Mouse (Mus musculus) stomach, embryonic 14.5 days (tissue): ENCODE results near the gene Aacs. TPM values are rescaled to one million over a fixed set of nuclear protein-coding genes. Genes with fewer than 3 reads are reported as not detected.
A peak's percentile ranks its signal among the peaks of the same experiment; 100 is the strongest.

ENCODE experiments used
- ATAC-seq: fragments of 200-750 bp; cut with Nextera tagmentation; 2 replicates; pipeline ENCODE4 v1.8.0; 2017; ENCODE audit warnings: low read depth, moderate TSS enrichment; ENCODE audit not compliant: insufficient number of reproducible peaks, insufficient read depth, low FRiP score
- H3K27ac ChIP-seq: fragments of 300-500 bp; sonication (generic); 2 replicates; pipeline ENCODE4 v1.5.1; 2014; ENCODE audit warnings: mild to moderate bottlenecking, low read length, moderate library complexity, mixed read lengths
- H3K27me3 ChIP-seq: fragments of 300-500 bp; sonication (generic); 2 replicates; pipeline ENCODE4 v1.6.1; 2014; ENCODE audit warnings: low read length, control low read depth, mixed read lengths; ENCODE audit not compliant: control insufficient read depth, insufficient read depth
- H3K36me3 ChIP-seq: fragments of 300-500 bp; sonication (generic); 2 replicates; pipeline ENCODE4 v1.6.1; 2014; ENCODE audit warnings: mild to moderate bottlenecking, control low read depth, low read length, moderate library complexity, mixed read lengths; ENCODE audit not compliant: control insufficient read depth, insufficient read depth
- H3K4me1 ChIP-seq: fragments of 300-500 bp; sonication (generic); 2 replicates; pipeline ENCODE4 v1.6.1; 2014; ENCODE audit warnings: low read length, control low read depth, mixed read lengths; ENCODE audit not compliant: control insufficient read depth, insufficient read depth
- H3K4me2 ChIP-seq: fragments of 300-500 bp; sonication (generic); replicated peaks from 2 replicates; pipeline ENCODE4 v1.6.1; 2014; ENCODE audit warnings: low read depth, low read length, control low read depth
- H3K4me3 ChIP-seq: fragments of 300-500 bp; sonication (generic); 2 replicates; pipeline ENCODE4 v1.5.1; 2014; ENCODE audit warnings: low read depth, low read length, control low read depth
- H3K9ac ChIP-seq: fragments of 300-500 bp; sonication (generic); replicated peaks from 2 replicates; pipeline ENCODE4 v1.6.1; 2014; ENCODE audit warnings: low read depth, mild to moderate bottlenecking, control low read depth, low read length, moderate library complexity, mixed read lengths
- H3K9me3 ChIP-seq: fragments of 300-500 bp; sonication (generic); 2 replicates; pipeline ENCODE4 v1.6.1; 2016; ENCODE audit warnings: low read depth, low read length, control low read depth; ENCODE audit not compliant: control insufficient read depth
- WGBS: fragments of 180-500 bp; shearing (Covaris S2); extraction: QIAGEN DNeasy Blood & Tissue Kit; methylation state at CpG from one replicate; pipeline ENCODE4 v1.1.7; 2014; 5-methylcytosine and 5-hydroxymethylcytosine counted together
- polyA plus RNA-seq: library from polyadenylated mRNA; unstranded; fragments of >200 nt; fragmentation: Nextera tagmentation; extraction: Ambion mirVana; gene quantifications from 2 replicates; pipeline ENCODE4 v1.2.1, GENCODE M21; 2014

The Aacs gene
- polyA plus RNA-seq, 1 experiment from 2014 or later: 45.6 TPM

GRCm38 (mm10) chr5:125452573-125452972 is 23.0 kb upstream of the Aacs start:
- H3K36me3 ChIP-seq: peaks cover 22% of the 10 kb centered on the region; the same call in 1 of the 2 replicates
- 85% methylated on average over 9 of the region's 9 CpGs for WGBS
- no peaks in the 10 kb centered on the region for H3K9me3 ChIP-seq
- H3K27ac ChIP-seq: no peak overlapping the region
- ATAC-seq: no peak
- no peak overlapping the region for H3K4me2 ChIP-seq
- no peak overlapping the region for H3K9ac ChIP-seq
- H3K4me1 ChIP-seq: no peaks in the 10 kb centered on the region
- H3K27me3 ChIP-seq: no peaks in the 10 kb centered on the region
- no peak overlapping the region for H3K4me3 ChIP-seq

GRCm38 (mm10) chr5:125456100-125456499 is 19.5 kb upstream of the Aacs start:
- WGBS: 92% methylated on average over 6 of the region's 6 CpGs
- H3K9me3 ChIP-seq: no peaks in the 10 kb centered on the region
- H3K36me3 ChIP-seq: peaks cover 22% of the 10 kb centered on the region; the same call in 1 of the 2 replicates
- H3K27ac ChIP-seq: no peak overlapping the region
- no peak overlapping the region for H3K4me2 ChIP-seq
- no peak overlapping the region for H3K4me3 ChIP-seq
- no peaks in the 10 kb centered on the region for H3K27me3 ChIP-seq
- no peak for ATAC-seq
- no peak overlapping the region for H3K9ac ChIP-seq
- no peaks in the 10 kb centered on the region for H3K4me1 ChIP-seq

GRCm38 (mm10) chr5:125457538-125457937 is 18.1 kb upstream of the Aacs start:
- Histone ChIP-seq H3K9me3 (no peaks in the 10 kb centered on the region), H3K27me3 (no peaks in the 10 kb centered on the region), H3K36me3 (peaks cover 19% of the 10 kb centered on the region; the same call in 1 of the 2 replicates), H3K9ac (no peak overlapping the region), H3K27ac (no peak overlapping the region), H3K4me3 (no peak overlapping the region), H3K4me1 (no peaks in the 10 kb centered on the region), H3K4me2 (no peak overlapping the region)
- WGBS: 90% methylated on average over 6 of the region's 6 CpGs
- no peak for ATAC-seq

- no peak overlapping the region for H3K9ac ChIP-seq
- H3K36me3 ChIP-seq: 0 out of 2 replicates have a peak, but pooled peaks cover 3% of the 10 kb centered on the region
- H3K27ac ChIP-seq: no peak overlapping the region
- 76% methylated on average over 3 of the region's 3 CpGs for WGBS
- no peak overlapping the region for H3K4me2 ChIP-seq
- peaks cover 4% of the 10 kb centered on the region; the same call in 1 of the 2 replicates for H3K4me1 ChIP-seq
- no peak overlapping the region for H3K4me3 ChIP-seq
- no peak for ATAC-seq
- no peaks in the 10 kb centered on the region for H3K9me3 ChIP-seq
- H3K27me3 ChIP-seq: no peaks in the 10 kb centered on the region
These were observed 15.0 kb upstream of the Aacs start for GRCm38 (mm10) chr5:125460574-125460973.

- WGBS: 51% methylated on average over 10 of the region's 10 CpGs
- Histone ChIP-seq H3K4me2 (no peak overlapping the region), H3K27ac (no peak overlapping the region), H3K9me3 (no peaks in the 10 kb centered on the region), H3K4me3 (no peak overlapping the region), H3K36me3 (no peaks in the 10 kb centered on the region), H3K9ac (no peak overlapping the region), H3K27me3 (no peaks in the 10 kb centered on the region), H3K4me1 (peaks cover 4% of the 10 kb centered on the region; the same call in 1 of the 2 replicates)
- no peak for ATAC-seq
These were observed 13.7 kb upstream of the Aacs start for GRCm38 (mm10) chr5:125461868-125462445.

GRCm38 (mm10) chr5:125465192-125465591 is 10.4 kb upstream of the Aacs start:
- Histone ChIP-seq H3K9me3 (no peaks in the 10 kb centered on the region), H3K36me3 (no peaks in the 10 kb centered on the region), H3K27ac (no peak overlapping the region), H3K27me3 (no peaks in the 10 kb centered on the region), H3K4me1 (peaks cover 4% of the 10 kb centered on the region; the same call in 1 of the 2 replicates), H3K9ac (no peak overlapping the region), H3K4me2 (peak overlapping the region; percentile 45), H3K4me3 (peak overlapping the region; percentile 34; the same call in 1 of the 2 replicates)
- WGBS: 30% methylated on average over 7 of the region's 7 CpGs
- ATAC-seq: no peak

GRCm38 (mm10) chr5:125465701-125466106 is 9.9 kb upstream of the Aacs start:
- no peaks in the 10 kb centered on the region for H3K36me3 ChIP-seq
- WGBS: under 1% methylated on average over 25 of the region's 25 CpGs
- no peaks in the 10 kb centered on the region for H3K9me3 ChIP-seq
- H3K4me2 ChIP-seq: peak overlapping the region; percentile 45
- H3K9ac ChIP-seq: no peak overlapping the region
- ATAC-seq: peak; percentile 100
- H3K27me3 ChIP-seq: no peaks in the 10 kb centered on the region
- H3K4me1 ChIP-seq: peaks cover 4% of the 10 kb centered on the region; the same call in 1 of the 2 replicates
- peak overlapping the region; percentile 34 for H3K4me3 ChIP-seq
- 0 out of 2 replicates have a peak overlapping the region, but pooled peaks have one; percentile 48 for H3K27ac ChIP-seq

GRCm38 (mm10) chr5:125466483-125466882 is 9.1 kb upstream of the Aacs start:
- ATAC-seq: no peak
- Histone ChIP-seq H3K4me1 (peaks cover 4% of the 10 kb centered on the region; the same call in 1 of the 2 replicates), H3K9ac (no peak overlapping the region), H3K4me3 (no peak overlapping the region), H3K36me3 (no peaks in the 10 kb centered on the region), H3K27ac (no peak overlapping the region), H3K27me3 (no peaks in the 10 kb centered on the region), H3K4me2 (no peak overlapping the region), H3K9me3 (no peaks in the 10 kb centered on the region)
- 84% methylated on average over 5 of the region's 5 CpGs for WGBS

- WGBS: 88% methylated on average over 14 of the region's 14 CpGs
- no peak overlapping the region for H3K27ac ChIP-seq
These were observed 8.4 kb upstream of the Aacs start for GRCm38 (mm10) chr5:125467261-125467660.

More at GRCm38 (mm10) chr5:125467261-125467660, 8.4 kb upstream of the Aacs start:
- Histone ChIP-seq H3K36me3 (no peaks in the 10 kb centered on the region), H3K4me2 (no peak overlapping the region), H3K4me3 (no peak overlapping the region), H3K4me1 (peaks cover 4% of the 10 kb centered on the region; the same call in 1 of the 2 replicates), H3K9me3 (no peaks in the 10 kb centered on the region), H3K27me3 (no peaks in the 10 kb centered on the region), H3K9ac (no peak overlapping the region)
- no peak for ATAC-seq
